Mouse (Mus musculus) right cerebral cortex, postnatal 14 days (tissue): ENCODE measurements around the gene Tbc1d10a.

Experiments
- DNase-seq: peaks from one replicate; pipeline ENCODE4 v3.0.0; 2022

Tbc1d10a gene

DNA sequence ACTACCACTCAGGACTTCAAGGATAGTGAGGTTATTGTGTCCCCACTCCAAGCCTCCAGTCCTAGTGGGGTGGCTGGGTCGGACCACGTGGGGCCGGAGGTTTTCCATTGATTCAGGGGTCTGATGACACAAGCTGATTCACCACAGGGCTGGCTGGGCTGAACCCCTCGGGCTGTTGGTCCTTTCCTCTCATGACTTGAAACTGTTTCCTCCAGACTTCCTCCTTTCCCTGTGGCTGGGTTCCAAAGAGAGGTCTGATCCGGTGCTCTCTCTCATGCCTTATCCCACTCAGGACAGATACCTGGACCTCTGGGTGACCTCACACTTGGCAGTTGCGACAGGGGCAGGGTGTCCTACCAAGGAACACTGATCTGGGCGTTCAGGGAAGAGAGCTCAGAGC is 53.6 kb downstream of the Tbc1d10a start:
- no peak for DNase-seq

DNA sequence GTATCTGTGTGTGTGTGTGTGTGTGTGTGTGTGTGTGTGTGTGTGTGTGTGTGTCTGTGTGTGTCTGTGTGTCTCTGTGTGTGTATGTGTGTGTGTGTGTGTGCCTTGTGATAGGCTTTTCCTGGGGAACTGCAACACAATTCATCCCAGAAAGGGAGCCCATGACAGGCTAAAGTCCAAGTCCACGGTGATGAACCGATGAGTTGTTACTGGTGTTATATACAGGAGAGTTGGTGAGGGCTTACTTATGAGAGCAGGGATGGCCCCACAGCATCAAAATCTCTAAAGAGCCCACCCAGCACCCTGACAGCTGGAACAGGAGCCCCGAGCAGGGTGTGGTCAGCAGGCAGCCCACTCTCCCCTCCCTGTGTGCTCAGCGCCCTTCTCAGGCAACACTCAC is 54.6 kb downstream of the Tbc1d10a start:
- DNase-seq: no peak

DNA sequence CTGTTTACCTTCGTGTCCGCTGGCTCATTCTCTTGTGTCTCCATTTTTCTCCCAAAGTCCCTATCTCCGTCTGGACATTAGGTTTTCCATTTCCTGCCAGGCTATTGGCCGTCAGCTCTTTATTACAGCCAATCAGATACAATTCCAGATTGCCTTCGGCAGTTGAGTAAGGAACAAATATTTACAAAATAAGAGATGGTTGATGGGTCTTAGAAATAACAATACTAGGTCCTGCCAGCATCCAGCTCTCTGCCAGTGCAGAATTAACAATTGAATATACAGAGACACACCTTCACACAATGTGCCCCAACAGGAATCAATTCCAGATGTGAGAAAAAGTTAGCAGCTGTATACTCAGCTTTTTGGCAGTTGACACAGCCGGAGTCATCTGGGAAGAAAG is 59.5 kb downstream of the Tbc1d10a start:
- DNase-seq: no peak

DNA sequence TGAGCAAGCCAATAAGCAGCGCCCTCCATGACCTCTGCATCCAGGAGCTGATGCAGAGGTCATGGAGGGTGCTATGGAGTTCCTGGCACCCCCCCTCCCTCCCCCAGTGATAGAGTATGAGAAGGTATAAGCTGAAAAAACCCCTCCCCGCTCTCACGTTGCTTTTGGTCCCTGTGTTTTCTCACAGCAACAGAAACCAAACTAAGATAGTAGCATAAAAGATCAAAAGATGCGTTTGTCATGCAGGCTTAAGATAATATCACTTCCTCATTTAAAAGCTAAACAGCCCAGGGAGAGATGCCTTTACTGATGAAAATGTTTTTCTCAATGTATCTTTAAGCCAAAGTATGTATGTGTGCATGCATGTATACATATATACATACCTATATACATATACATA is 60.0 kb downstream of the Tbc1d10a start:
- no peak for DNase-seq

DNA sequence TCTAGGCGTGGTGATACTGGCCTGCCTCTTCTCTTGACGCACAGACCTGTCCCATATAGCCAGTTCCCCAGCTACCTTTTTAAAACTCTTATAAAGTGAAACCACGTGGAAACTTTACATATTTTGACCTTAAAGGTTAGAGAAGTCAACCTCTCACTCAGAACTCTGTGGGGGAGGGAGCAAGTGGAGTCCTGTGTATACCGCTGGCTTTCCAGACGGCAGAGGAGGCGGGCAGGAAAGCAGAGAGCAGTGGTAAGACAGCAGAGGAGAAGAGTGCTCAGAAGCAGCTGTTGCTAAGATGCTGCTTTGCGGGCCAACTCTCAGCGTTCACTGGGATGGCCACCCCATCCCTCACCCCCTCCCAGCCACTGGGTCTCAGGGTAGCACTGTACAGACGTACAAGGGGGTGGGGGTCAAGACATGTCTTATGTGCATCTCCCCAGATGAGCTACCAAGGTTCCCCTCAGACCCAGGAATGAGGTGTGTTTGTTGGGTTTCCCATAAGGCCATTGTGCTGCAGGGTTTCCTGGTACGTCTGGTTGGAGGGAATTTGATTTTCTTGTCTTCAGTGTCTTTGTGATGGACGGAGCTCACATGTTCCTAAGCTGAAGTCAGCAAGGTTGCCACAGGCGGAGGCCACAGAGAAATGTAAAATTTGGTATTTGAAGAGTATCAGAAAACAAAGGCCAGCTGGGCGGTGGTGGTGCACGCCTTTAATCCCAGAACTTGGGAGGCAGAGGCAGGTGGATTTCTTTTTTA is 60.8 kb downstream of the Tbc1d10a start:
- no peak for DNase-seq

DNA sequence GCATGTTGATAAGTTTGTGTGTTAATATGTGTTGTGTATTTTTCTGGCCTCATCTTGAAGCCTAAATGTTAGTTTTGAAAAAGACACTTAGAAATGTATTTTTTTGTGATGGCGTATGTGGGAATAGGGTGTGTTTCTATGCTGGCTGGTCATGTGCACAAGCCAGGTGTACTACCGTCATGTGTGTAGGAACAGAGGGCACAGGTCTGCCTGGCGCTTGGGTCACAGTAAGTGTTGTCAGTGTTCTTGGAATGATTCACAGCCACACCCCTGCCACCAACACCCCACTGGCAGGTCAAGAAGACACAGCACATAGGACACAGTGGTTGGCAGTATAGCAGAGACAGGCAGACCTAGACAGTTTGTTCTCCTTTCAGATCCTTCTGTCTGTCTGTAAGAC is 62.6 kb downstream of the Tbc1d10a start:
- DNase-seq: no peak

DNA sequence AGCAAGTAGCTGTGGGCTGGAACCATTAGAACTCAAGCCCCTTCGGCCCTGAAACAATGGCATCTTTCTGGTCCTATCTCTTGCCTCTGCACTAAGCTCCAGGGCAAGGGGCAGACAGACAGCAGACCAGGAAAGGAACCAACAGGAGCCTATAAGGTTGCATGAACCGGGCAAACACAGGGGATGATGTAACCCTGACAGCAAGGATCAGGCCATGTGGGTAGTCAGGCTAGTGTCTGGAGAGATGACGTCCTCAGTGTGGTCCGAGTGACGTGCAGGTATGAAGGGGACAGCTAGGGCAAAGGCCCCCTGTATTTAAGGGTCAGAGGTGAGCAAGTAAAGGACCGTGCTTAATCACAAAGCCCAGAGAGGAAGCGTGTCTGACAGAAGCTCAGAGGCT is 63.7 kb downstream of the Tbc1d10a start:
- no peak for DNase-seq

DNA sequence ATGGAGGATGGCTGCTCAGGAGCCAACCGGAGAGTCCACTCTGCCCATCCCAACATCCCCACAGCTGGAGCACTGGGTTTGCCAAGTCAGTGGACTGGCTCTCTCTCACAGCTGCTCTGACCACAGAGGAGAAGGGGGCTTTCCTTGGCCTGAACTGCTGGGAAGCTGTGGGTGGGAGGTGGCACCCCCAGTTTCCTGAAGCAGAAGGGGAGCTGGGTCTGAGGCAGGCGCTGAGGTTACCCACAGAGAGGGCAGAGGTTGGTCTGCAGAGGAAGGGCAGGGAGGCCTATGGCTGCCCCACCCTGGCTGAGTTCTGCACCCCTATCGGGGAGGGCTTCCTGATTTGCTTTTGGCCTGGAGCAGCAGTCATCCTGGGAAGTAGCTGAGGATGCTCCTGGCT is 64.8 kb downstream of the Tbc1d10a start:
- DNase-seq: no peak

DNA sequence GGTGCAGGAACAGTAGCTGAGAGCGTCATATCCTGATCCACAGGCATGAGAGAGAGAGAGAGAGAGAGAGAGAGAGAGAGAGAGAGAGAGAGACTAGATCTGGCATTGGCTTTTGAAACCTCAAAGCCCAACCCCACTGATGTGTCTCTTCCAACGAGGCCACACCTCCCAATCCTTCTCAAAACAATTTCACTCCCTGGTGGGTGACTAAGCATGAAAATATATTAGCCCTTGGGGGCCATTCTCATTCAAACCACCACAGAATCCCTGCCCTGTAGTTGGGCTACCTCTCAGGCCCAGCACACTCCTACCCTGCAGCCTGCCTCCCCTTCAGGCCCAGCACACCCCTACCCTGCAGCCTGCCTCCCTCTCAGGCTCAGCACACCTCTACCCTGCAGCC is 66.3 kb downstream of the Tbc1d10a start:
- no peak for DNase-seq

DNA sequence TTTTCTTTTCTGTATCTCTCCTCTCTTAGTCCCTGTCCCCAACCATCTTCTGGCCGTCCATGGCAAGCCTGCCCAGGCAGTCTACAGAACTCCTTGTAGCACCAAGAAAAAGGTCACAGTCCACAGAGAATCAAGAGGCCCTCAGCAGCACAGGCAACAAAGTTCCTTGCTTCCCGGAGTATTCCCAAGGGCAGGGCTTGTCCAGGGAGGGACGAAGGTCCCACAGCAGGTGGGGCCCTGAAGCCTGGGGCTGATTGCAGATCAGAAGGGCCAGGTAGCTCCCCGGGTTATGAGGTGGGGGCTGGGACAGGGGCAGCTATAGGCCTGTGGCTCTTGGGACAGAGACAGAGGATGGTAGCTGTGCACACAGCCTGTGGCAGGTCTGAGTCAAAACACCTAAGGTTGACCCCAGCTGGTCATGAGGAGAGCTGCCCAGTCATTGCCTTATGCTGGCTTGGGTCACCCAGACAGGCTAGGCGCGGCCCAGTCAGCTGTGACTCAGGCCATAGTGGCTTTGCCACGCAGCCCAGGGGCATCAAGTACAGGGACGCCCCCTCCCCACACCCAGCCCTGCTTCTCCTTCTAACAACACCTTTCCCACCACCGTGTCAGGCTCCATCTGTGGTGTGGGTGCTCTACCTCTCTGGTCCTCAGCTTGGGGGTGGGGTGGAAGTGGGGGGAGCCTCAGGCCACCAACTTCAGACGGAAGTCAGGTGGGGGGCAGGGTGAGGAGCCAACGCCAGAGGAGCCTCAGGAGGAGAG is 70.4 kb downstream of the Tbc1d10a start, which contains the start of gene Lif:
TSS of gene Lif (plus strand) at position 712 of the 762 bp plus-strand sequence.
- no peak for DNase-seq

DNA sequence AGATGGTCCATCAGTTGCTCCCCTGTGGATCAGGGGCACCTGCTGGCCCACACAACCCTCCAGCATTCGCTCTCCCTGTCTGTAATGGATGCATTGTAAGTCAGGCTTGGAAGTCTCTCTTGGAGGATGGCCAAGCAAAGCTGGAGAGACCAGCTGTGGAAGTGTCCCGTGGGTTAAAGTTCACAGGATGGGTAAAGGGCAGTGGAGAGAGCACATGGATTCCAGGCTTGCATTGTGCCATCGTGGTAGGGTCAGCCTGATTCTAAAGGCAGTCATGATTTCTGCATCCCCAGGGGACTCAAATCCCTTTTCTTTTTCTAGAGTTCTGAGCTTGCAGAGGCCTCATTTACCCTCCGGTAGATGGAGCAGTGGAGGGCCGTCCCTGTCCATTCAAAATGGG is 71.2 kb downstream of the Tbc1d10a start:
- DNase-seq: no peak

DNA sequence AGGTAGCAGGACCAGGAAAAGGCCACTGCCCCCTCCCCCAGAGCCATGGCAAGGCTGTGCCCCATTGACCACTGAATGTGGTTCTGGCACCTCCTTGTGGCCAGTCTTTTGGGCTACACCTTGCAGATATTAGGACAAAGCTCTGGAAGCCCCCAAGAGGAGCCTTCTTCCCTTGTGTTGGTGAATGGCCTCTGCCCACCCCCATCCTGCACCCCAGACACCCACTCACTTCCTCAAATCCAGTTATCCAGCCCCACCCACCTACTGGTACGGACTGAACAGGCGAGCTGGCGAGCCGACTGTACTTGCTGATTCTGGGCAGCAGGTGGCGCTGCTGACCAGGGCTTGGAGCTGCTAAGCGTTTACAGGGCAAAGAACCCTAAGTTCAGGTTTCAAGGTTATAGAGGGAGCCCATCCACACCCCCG is 72.1 kb downstream of the Tbc1d10a start:
- DNase-seq: peak; percentile 76

DNA sequence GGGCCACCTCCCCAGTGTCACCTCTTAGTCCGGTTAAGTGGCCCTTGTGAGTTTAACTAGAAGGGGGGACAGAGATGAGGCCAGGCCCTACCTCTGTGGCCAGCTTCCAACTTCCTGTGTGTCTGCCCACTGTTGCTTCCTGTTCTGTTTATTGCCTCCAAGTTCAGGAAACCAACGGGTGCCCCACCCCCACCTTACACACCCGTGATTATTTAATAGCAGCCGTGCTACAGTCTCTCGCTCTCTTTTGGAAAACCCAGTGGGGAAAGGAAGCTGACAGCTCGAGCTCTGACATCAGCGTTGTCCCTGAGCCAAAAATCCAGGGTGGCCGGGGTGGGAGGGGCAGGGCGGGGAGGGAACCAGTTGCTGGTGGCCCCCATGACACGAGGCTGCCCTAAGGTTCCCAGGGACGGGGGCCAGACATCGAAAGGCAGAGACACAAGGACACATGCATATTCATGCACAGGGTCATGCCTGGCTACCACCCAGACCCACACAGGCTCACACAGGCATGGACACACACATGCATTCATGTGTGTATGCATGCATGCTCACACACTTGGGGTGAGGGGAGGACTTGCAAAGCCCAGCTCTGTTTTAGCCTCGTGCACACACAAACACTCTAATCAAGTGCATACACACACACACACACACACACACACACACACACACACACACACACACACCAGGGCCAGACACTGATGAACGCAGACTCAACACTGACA is 74.0 kb downstream of the Tbc1d10a start:
- DNase-seq: no peak

DNA sequence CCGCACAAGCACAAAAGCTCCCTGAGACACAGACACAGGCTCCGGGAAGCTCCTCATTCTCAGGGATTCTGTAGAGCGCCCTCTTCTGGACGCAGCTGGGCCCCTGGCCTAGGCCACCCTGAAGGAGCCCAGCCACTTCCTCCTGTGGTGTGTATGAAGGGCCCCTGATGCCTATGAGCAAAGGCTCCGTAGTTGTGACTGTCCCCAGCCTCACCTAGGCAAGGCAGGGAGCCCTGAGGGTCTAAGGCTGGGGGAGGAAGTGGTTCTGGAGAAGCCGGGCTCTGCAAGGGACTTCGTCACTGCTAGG is 74.6 kb downstream of the Tbc1d10a start:
- DNase-seq: peak; percentile 62

DNA sequence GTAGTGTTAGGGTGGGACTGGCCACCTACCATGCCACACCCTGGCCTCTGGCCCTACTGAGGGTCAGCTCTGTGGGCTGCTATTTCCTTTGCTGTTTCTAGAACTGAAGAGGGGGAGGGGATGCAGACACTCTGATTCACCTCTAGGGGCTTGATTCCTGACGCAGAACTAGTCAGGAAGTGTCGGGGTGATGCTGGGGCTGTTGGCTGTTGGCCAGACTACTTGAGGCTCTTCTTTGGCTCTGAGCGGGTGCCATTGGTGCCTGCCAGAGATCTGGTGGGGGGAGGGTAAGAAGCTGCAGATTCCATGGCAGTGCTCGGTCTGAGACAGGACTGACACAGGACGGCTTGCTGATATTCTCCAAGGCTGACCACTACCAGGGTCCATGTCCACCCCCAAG is 75.4 kb downstream of the Tbc1d10a start:
- peak; percentile 48 for DNase-seq

DNA sequence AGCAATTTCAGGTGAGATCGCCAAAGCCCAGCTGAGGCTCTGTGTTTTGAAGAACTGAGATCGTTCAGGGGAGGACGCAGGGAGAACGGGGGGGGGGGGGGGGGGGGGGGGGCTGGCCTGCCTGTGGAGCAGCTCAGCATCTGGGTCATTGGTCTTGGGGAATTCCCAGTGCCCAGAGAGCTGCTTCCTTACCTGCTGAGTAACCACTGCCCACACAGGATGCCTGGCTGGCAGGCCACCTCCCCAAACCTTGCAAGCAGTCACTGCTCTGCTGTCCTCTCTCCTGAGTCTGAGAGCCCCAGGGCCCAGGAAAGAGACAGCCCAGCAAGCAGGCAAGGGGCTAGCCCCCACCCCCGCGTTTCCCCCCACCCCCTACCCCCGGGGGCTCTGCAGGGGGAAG is 76.3 kb downstream of the Tbc1d10a start:
- DNase-seq: no peak

DNA sequence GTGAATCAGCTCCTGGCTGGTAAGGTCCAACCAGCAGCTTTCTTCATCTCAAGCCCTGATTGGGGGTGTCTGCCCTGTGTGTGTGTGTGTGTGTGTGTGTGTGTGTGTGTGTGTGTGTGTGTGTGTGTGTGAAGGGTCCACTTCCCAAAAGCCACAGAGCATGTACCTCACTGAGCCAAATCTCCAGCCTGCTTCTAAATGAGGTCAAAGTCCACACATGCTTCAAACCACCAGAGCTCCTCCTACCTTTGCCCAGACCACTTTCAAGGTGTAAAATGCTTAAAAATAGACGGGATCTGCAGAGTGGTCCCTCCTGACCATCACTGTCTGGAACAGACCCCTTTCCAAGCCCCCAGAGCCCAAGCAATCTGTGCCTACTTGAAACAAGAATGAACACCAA is 76.7 kb downstream of the Tbc1d10a start:
- no peak for DNase-seq

DNA sequence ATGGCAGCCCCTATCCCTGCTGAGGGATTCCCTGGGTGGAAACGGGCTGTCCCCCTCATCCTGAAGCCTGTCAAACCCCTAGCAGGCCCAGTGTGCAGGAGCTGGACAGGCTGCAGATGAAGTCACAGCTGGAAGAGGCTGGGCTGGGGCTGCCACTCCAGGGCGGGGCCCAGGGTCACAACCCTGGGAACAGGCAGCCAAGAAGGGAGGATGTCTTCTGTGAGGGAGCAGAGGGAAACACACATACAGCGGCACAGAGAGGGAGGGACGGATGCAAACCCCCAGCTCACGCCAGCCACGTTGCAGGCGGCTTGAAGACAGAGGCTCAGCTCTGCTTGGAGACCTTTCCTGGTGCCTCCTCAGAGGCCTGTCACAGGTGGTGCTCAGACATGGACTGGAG is 77.5 kb downstream of the Tbc1d10a start:
- DNase-seq: no peak
